Mouse (Mus musculus) urinary bladder, postnatal 10 days (tissue): ENCODE data around the gene Lhfpl3.

Experiments used
- DNase-seq: peaks from one replicate; pipeline ENCODE4 v3.0.0; 2022; ENCODE audit warnings: low spot score

Gene Lhfpl3

GRCm38 (mm10) chr5:22926171-22926570, 180.3 kb downstream of the Lhfpl3 start:
- DNase-seq = no peak

GRCm38 (mm10) chr5:22928746-22929145, 182.9 kb downstream of the Lhfpl3 start:
- no peak for DNase-seq

GRCm38 (mm10) chr5:22943306-22943705, 197.4 kb downstream of the Lhfpl3 start:
- no peak for DNase-seq

- DNase-seq = no peak
Measured at GRCm38 (mm10) chr5:22963300-22963699, 217.4 kb downstream of the Lhfpl3 start.

- no peak for DNase-seq
Measured at GRCm38 (mm10) chr5:22986771-22987170, 240.9 kb downstream of the Lhfpl3 start.

GRCm38 (mm10) chr5:22999811-23000210, 254.0 kb downstream of the Lhfpl3 start:
- DNase-seq = no peak

GRCm38 (mm10) chr5:23003123-23003797, 257.4 kb downstream of the Lhfpl3 start:
- no peak for DNase-seq

- DNase-seq = no peak
Measured at GRCm38 (mm10) chr5:23006207-23006606, 260.3 kb downstream of the Lhfpl3 start.

GRCm38 (mm10) chr5:23010460-23010859, 264.6 kb downstream of the Lhfpl3 start:
- no peak for DNase-seq

- no peak for DNase-seq
Measured at GRCm38 (mm10) chr5:23013997-23014396, 268.1 kb downstream of the Lhfpl3 start.

- DNase-seq = no peak
Measured at GRCm38 (mm10) chr5:23015587-23016335, 269.9 kb downstream of the Lhfpl3 start.

- DNase-seq = no peak
Measured at GRCm38 (mm10) chr5:23034944-23035726, 289.3 kb downstream of the Lhfpl3 start.

- no peak for DNase-seq
Measured at GRCm38 (mm10) chr5:23035727-23036029, 289.8 kb downstream of the Lhfpl3 start.

GRCm38 (mm10) chr5:23040429-23040828, 294.6 kb downstream of the Lhfpl3 start:
- DNase-seq = no peak

- no peak for DNase-seq
Measured at GRCm38 (mm10) chr5:23042862-23043261, 297.0 kb downstream of the Lhfpl3 start.

- no peak for DNase-seq
Measured at GRCm38 (mm10) chr5:23049083-23049663, 303.3 kb downstream of the Lhfpl3 start.

- DNase-seq = no peak
Measured at GRCm38 (mm10) chr5:23051458-23051857, 305.6 kb downstream of the Lhfpl3 start.

GRCm38 (mm10) chr5:23094894-23095293, 349.0 kb downstream of the Lhfpl3 start:
- DNase-seq = no peak

GRCm38 (mm10) chr5:23106536-23106935, 360.7 kb downstream of the Lhfpl3 start:
- DNase-seq = no peak

GRCm38 (mm10) chr5:23111307-23111706, 365.4 kb downstream of the Lhfpl3 start:
- DNase-seq = no peak

- no peak for DNase-seq
Measured at GRCm38 (mm10) chr5:23114249-23114648, 368.4 kb downstream of the Lhfpl3 start.

- no peak for DNase-seq
Measured at GRCm38 (mm10) chr5:23126851-23127250, 381.0 kb downstream of the Lhfpl3 start.
